Mouse (Mus musculus): ENCODE data around the gene Nap1l1. TPM values are rescaled to one million over a fixed set of nuclear protein-coding genes. Genes with fewer than 3 reads are reported as not detected.

Nap1l1 gene
- total and polyA plus RNA-seq, 3 experiments = 196 to 1,342 (median 360) TPM

DNA sequence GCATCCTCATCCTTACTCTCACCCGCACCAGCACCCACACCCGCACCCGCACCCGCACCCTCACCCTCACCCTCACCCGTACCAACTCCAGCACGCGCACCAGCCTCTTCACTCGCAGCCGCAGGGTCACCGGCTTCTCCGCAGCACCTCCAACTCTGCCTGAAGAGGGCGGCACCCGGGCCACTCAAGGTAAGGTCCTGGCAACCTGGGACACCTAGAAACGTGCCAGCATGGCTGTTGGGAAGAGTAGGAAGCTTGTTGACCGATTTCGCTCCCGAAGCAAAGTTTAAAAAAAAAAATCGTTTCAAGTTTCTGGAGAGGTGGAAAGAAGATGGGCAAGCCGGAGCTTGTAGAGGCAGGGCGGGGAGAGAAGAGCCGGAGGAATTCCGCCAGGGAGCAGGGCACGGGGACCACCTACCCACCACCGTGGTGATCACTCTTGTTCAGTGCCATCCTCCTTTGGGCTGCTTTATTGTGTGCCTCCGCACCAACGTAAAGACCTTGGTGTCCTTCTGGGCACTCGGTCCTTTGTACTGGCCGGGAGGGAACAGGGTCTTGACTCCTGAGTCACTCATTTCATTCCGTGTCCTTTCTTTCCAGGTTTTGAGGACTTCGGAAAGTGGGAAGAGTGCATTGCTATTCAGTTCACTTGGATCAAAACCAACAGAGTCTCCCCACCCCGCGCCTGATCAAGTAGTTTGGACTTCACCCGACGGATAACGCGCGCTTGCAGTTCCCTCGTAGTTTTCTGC lies 34.6 kb downstream of the Nap1l1 start:
- dilution Hi-C loops (cut with MboI; ENCODE audit: extremely low pct_ligation_motif_present, extremely low pct_unique_long_range_greater_than_20kb, low sequenced_read_pairs) = no loop called here
- Histone ChIP-seq H3K9ac (ENCODE audit: insufficient read depth, low read depth) (peak overlapping the region; percentile 52), H3K27ac (ENCODE audit: insufficient read depth, low read depth) (peak overlapping the region; percentile 7; the same call in 1 of the 2 replicates), H3K79me2 (replicated peaks; ENCODE audit: control insufficient read depth, extremely low read depth, insufficient read depth, poor library complexity, severe bottlenecking) (peaks cover 13% of the 10 kb centered on the region), H3K36me3 (replicated peaks in 1 of 2; ENCODE audit: control insufficient read depth in 1 of 2, insufficient read depth in 1 of 2, low read length in 1 of 2) (no peaks in the 10 kb centered on the region), H3K4me2 (ENCODE audit: insufficient read depth, low read depth, poor library complexity, severe bottlenecking) (peak overlapping the region; percentile 91), H3K4me3 (replicated peaks in 1 of 3; ENCODE audit: low read depth in 2 of 3, low read length in 2 of 3, poor library complexity in 1 of 3) (peak overlapping the region; percentile 62 to 87 (median 82)), H3K4me1 (ENCODE audit: control insufficient read depth in 1 of 2, insufficient read depth in 2 of 2) (peaks cover 9 to 48% of the 10 kb centered on the region in 2 experiments; a peak in 3 of 4 replicates), H3K9me3 (replicated peaks; ENCODE audit: low read length) (no peaks in the 10 kb centered on the region), H3K27me3 (replicated peaks) (no peaks in the 10 kb centered on the region)
- TF ChIP-seq MAFK (IDR thresholded peaks at IDR 0.05; ENCODE audit: insufficient replicate concordance, low read length) = no peak
- TF ChIP-seq KAT2A (IDR thresholded peaks at IDR 0.05; ENCODE audit: insufficient replicate concordance, low read length) = no peak
- peak; percentile 12; the same call in 1 of the 2 replicates for TF ChIP-seq NELFE (IDR thresholded peaks at IDR 0.05; ENCODE audit: low read depth, low read length)
- TF ChIP-seq SIN3A (IDR thresholded peaks at IDR 0.05; ENCODE audit: low read length) = no peak; the same call in 1 of the 2 replicates
- no peak for TF ChIP-seq MYC (IDR thresholded peaks at IDR 0.05; ENCODE audit: low read depth, low read length)
- no peak for TF ChIP-seq USF2 (conservative IDR thresholded peaks at IDR 0.05; ENCODE audit: low read depth, low read length)
- TF ChIP-seq TBP (conservative IDR thresholded peaks at IDR 0.05; ENCODE audit: low read depth, low read length) = no peak
- TF ChIP-seq MAX (IDR thresholded peaks at IDR 0.05; ENCODE audit: low read length) = no peak
- no peak for TF ChIP-seq GABPA (IDR thresholded peaks at IDR 0.05; ENCODE audit: insufficient replicate concordance, low read depth, low read length)
- no peak for TF ChIP-seq E2F4 (IDR thresholded peaks at IDR 0.05; ENCODE audit: insufficient replicate concordance, low read depth, low read length)
- TF ChIP-seq RAD21 (IDR thresholded peaks at IDR 0.05; ENCODE audit: low read depth, low read length) = peak; percentile 51
- no peak for TF ChIP-seq JUN (IDR thresholded peaks at IDR 0.05; ENCODE audit: insufficient read depth, low read depth, low read length)
- peak; percentile 78 for TF ChIP-seq MXI1 (IDR thresholded peaks at IDR 0.05; ENCODE audit: low read depth, low read length)
- TF ChIP-seq CHD1 (IDR thresholded peaks at IDR 0.05; ENCODE audit: low read depth, low read length) = peak; percentile 94
- no peak for TF ChIP-seq EP300 (IDR thresholded peaks at IDR 0.05; ENCODE audit: low read length)
- TF ChIP-seq ZKSCAN1 (IDR thresholded peaks at IDR 0.05; ENCODE audit: borderline replicate concordance, low read depth, low read length) = no peak
- no peak for TF ChIP-seq ZC3H11A (IDR thresholded peaks at IDR 0.05; ENCODE audit: low read depth, low read length)
- TF ChIP-seq CTCF (conservative IDR thresholded peaks at IDR 0.05 in 1 of 2, IDR thresholded peaks at IDR 0.05 in 1 of 2; ENCODE audit: low read depth in 2 of 2, low read length in 2 of 2) = peak in 1 of 2 experiments; percentile 72; a peak in 2 of 4 replicates
- TF ChIP-seq ELF1 (IDR thresholded peaks at IDR 0.05; ENCODE audit: low read depth, low read length) = no peak
- no peak for TF ChIP-seq HCFC1 (IDR thresholded peaks at IDR 0.05; ENCODE audit: low read depth, low read length)
- peak; percentile 42; the same call in 1 of the 2 replicates for TF ChIP-seq MAZ (IDR thresholded peaks at IDR 0.05; ENCODE audit: low read depth, low read length)
- TF ChIP-seq CHD2 (IDR thresholded peaks at IDR 0.05; ENCODE audit: low read length) = no peak
- TF ChIP-seq USF1 (IDR thresholded peaks at IDR 0.05; ENCODE audit: low read depth, low read length) = no peak
- peak; percentile 80 for TF ChIP-seq UBTF (IDR thresholded peaks at IDR 0.05; ENCODE audit: low read depth, low read length)
- no peak for TF ChIP-seq POLR2A (IDR thresholded peaks at IDR 0.05; ENCODE audit: low read depth, low read length)
- TF ChIP-seq ETS1 (conservative IDR thresholded peaks at IDR 0.05; ENCODE audit: low read depth, low read length) = 0 out of 2 replicates have a peak, but pooled peaks have one; percentile 9
- no peak for TF ChIP-seq NRF1 (IDR thresholded peaks at IDR 0.05; ENCODE audit: low read depth, low read length)
- TF ChIP-seq RCOR1 (conservative IDR thresholded peaks at IDR 0.05; ENCODE audit: low read depth, low read length) = no peak
- peak; percentile 71 for TF ChIP-seq SMC3 (IDR thresholded peaks at IDR 0.05; ENCODE audit: low read depth, low read length)
- TF ChIP-seq JUND (conservative IDR thresholded peaks at IDR 0.05; ENCODE audit: low read depth, low read length) = no peak
- no peak for TF ChIP-seq POLR2AphosphoS2 (IDR thresholded peaks at IDR 0.05; ENCODE audit: low read depth, low read length)
- TF ChIP-seq ZNF384 (IDR thresholded peaks at IDR 0.05; ENCODE audit: low read depth, low read length) = no peak
- 0 out of 2 replicates have a peak, but pooled peaks have one; percentile 24 for TF ChIP-seq TCF12 (IDR thresholded peaks at IDR 0.05; ENCODE audit: low read depth, low read length)
- TF ChIP-seq BHLHE40 (IDR thresholded peaks at IDR 0.05; ENCODE audit: low read depth, low read length) = peak; percentile 90
- TF ChIP-seq MEF2A (IDR thresholded peaks at IDR 0.05; ENCODE audit: borderline replicate concordance, low read depth, low read length) = no peak
- TF ChIP-seq IRF4 (IDR thresholded peaks at IDR 0.05; ENCODE audit: low read depth, low read length) = 0 out of 2 replicates have a peak, but pooled peaks have one; percentile 36
- no peak for TF ChIP-seq ZMIZ1 (IDR thresholded peaks at IDR 0.05; ENCODE audit: low read depth, low read length)
- no peak for TF ChIP-seq PAX5 (IDR thresholded peaks at IDR 0.05; ENCODE audit: low read length)
- in situ Hi-C loops (cut with MboI; ENCODE audit: low pct_ligation_motif_present, low pct_unique_long_range_greater_than_20kb, low sequenced_read_pairs) = loop anchor here (10.0 to 25.0 kb wide), 3 partner anchors 130 to 417 kb away; no protein-coding TSS in a partner anchor
- peak; percentile 58 for DNase-seq (ENCODE audit: extremely low read depth)
